Mouse (Mus musculus) regulatory T cell (primary cell): ENCODE measurements around the gene Mup3.
"Not testable (repeated sequence)": the region's sequence is repeated elsewhere in the genome, so short reads cannot be mapped to it uniquely, and the experiment has no call there.

Experiments
- in situ Hi-C: fragments of 300-600 bp; cut with MboI, MseI; formaldehyde crosslinking; loops from one replicate; pipeline ENCODE4 v1.15.1; 2025; ENCODE audit warnings: high pct_unique_total_duplicates

Mup3 gene

DNA sequence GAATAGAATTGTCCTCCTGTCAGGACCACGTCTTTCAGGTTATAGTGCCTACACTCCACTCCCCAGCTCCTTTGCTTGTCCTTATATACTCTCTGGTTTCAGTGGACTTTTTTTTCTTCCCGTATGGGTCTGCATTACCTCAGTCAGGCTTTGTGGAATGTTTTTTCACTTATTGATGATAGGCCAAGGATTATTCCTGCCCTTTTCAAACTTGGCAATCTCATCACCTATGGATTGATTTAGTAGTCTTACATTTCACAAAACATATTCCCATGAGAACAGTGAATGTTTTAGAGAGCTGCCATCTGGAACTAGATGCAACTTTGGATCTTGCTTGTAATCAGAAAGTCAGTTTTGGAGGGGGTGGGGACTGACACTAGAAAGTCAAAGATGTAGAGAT, at the start of gene Mup3:
Gene Mup3, minus strand, starts transcription at position 102 of the 400 bp plus-strand sequence.
- in situ Hi-C loops: loop anchor here (5.0 kb wide), 1 partner anchor 60 kb away; no protein-coding TSS in a partner anchor

DNA sequence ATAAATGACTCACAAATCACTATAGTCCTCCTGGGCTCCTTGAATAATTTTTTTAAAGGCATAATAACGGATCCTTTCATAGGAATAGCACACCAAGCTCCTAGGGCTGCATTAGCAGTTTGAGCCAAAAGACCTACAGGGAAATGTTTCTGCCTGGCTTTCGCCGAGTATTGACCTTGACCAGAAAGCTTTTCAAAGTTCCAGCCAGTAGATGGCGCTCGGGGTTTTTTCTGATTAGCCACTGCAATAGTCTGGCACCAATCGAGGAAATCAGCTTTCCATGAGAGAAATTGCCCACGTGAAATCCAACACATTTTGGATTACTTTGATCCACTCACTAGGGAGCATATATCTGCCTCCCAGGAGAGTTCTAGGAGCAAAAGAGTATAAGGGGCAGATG, 46.6 kb upstream of the Mup3 start:
- in situ Hi-C loops: no loop called here

DNA sequence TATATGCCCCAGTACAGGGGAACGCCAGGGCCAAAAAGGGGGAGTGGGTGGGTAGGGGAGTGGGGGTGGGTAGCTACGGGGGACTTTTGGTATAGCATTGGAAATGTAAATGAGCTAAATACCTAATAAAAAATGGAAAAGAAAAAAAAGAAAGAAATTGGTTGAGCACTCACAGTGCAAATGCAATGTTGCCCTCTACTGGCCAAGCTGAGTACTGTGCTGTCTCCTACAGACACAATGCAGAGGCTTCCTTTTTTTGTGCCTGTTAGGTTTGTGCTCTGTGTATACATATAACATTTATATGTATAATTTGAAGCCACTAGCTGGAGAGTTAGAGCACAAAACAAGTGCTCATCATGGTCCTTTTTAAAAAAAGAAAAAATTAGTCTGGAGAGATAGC, 16.2 kb upstream of the Mup3 start:
- in situ Hi-C loops: not testable (repeated sequence)

DNA sequence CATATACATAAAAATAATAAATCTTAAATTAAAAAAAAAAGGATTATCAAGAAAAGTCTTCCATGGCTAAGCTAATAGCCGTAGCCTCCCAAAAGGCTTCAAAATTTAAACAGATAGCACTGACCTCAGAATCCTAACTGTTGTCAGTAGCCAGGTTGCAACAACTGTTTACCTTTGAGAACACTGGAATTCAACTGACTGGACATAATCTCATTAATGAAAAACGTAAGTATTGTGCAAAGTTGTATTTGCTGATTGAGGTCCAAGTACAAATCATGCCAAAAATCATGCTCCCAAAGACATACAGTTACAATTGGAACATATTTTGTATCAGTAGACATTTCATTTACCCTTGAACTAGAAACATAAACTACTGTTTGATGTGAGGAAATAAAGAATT, 811 bp upstream of the Mup3 start:
- in situ Hi-C loops: loop anchor here (5.0 kb wide), 1 partner anchor 59 kb away; no protein-coding TSS in a partner anchor

DNA sequence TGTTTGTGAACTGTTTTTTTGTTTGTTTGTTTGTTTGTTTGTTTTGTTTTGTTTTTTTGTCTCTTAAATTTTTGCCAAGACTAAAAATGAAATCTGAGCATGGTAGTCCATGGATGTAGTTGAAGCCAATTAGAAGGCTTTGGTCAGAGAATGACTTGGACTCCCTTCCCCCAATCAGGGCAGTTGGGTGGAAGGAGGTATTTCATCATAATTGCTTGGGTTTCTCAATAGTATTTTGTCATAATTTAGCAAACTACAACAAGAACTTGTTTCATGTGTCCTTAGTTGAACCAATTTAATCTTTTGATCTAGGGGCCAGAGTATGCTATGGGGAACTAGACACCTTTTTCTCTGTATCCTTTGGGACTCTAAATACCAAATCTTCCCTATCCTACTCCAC, 4.4 kb downstream of the Mup3 start:
- in situ Hi-C loops: no loop called here

DNA sequence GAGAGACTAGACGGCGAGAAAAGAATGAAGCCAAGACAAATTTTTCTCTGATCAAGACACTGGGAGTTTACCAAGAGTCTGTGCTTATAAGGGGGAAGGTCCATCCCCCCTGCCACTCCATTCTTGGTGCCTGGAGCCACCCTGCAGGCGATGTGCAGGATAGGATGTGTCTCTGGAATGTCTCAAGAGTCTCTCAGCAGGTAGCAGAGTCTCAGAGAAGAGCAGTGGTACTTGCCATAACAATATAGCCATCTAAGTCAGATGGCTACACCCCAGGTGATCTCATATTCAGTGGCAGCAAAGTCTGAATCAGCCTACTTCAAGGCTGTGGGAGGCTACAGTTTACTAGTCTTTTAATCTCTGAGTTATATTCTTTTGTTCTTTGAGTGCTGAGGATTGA, 12.0 kb downstream of the Mup3 start:
- in situ Hi-C loops: no loop called here

DNA sequence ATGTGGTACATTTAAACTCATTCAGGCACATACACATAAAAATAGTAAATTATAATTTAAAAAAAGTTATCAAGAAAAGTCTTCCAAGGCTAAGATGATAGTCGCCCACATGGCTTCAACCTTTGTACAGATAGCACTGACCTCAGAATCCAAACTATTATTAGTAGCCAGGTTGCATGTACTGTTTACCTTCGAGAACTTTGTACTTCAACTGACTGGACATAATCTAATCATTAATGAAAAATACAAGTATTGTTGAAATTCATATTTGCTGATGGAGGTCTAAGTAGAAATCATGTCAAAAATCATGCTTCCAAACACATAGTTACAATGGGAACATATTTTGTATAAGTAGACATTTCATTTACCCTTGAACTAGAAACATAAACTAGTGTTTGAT, 32.4 kb downstream of the Mup3 start:
- in situ Hi-C loops: loop anchor here (5.0 kb wide), 1 partner anchor 97 kb away; no protein-coding TSS in a partner anchor

DNA sequence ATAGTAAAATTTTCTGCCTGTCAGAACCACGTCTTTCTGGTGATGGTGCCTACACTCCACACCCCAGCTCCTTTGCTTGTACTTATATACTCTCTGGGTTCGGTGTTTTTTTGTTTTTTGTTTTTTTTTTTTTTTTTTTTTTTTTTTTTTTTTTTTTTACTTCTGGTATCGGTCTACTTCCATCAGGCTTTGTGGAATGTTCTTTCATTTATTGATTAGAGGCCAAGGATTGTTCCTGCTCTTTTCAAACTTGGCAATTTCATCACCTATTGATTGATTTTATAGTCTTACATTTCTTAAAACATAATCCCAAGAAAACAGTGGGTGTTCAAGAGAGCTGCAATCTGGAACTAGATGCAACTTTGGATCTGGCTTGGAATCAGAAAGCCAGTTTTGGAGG, 33.1 kb downstream of the Mup3 start, which contains the start of gene Mup20:
Gene Mup20, minus strand, starts transcription at position 101 of the 400 bp plus-strand sequence.
- in situ Hi-C loops: loop anchor here (5.0 kb wide), 1 partner anchor 97 kb away; no protein-coding TSS in a partner anchor
